9 mouse cellular contexts compared by ENCODE assay signal in genomic region chr15:79832064-79832900, GRCm38 (mm10). TPM values are rescaled to one million over a fixed set of nuclear protein-coding genes. Genes with fewer than 3 reads are reported as not detected.
A peak's percentile ranks its signal among the peaks of the same experiment; 100 is the strongest.
DNase-seq lines count a peak whose midpoint lies in the region; ATAC-seq and TF ChIP-seq lines count a peak whose summit lies in the region.
"Had no signal": no experiment of that assay in that cellular context is flagged by ENCODE, and none has a peak within 500 bp of the region (broad histone marks: within the 10 kb centered on the region; RNA-seq: fewer than 3 reads in every experiment).

No protein-coding gene starts in this region.

- TF ChIP-seq CTCF in bone marrow macrophage, adult 2 months (IDR thresholded peaks at IDR 0.05; ENCODE audit: low read depth, low read length), result peak; percentile 83
- TF ChIP-seq CTCF in embryonic fibroblast, embryonic 13.5 days (IDR thresholded peaks at IDR 0.05; ENCODE audit: borderline replicate concordance, insufficient read depth, low read length), result peak; percentile 77
- TF ChIP-seq CTCF in kidney, postnatal 0 days (IDR thresholded peaks at IDR 0.05; ENCODE audit: low read depth), result peak; percentile 92
- peak; percentile 93 for TF ChIP-seq CTCF in liver, postnatal 0 days (IDR thresholded peaks at IDR 0.05; ENCODE audit: low read depth)

- ATAC-seq in CD4-positive, CD25-positive, alpha-beta regulatory T cell, adult 4 months, result peak; percentile 47
- ATAC-seq in heart, embryonic 14.5 days (ENCODE audit: insufficient number of reproducible peaks, insufficient read depth, low FRiP score, low read depth), result no peak
- no peak for ATAC-seq in kidney, postnatal 0 days (replicated peaks; ENCODE audit: low FRiP score, low read depth)
- ATAC-seq in liver, postnatal 0 days, result no peak
- peak; percentile 52 for ATAC-seq in neutrophil, adult 5-6 weeks (ENCODE audit: extremely low read depth, insufficient number of reproducible peaks, low FRiP score, poor library complexity, severe bottlenecking)

- peak overlapping the region; percentile 80 for H3K4me2 ChIP-seq in heart, embryonic 14.5 days (ENCODE audit: low read length)
- H3K4me2 ChIP-seq in kidney, postnatal 0 days (ENCODE audit: low read length), result peak overlapping the region; percentile 98
- H3K4me2 ChIP-seq in liver, postnatal 0 days (ENCODE audit: low read depth, low read length), result peak overlapping the region; percentile 91

- no peak overlapping the region for H3K27ac ChIP-seq in bone marrow macrophage, adult 2 months (ENCODE audit: insufficient read depth, low read depth, low read length)
- H3K27ac ChIP-seq in embryonic fibroblast, embryonic 13.5 days (ENCODE audit: insufficient read depth, low read length), result 0 out of 2 replicates have a peak overlapping the region, but pooled peaks have one; percentile 81
- peak overlapping the region; percentile 91 to 94 for H3K27ac ChIP-seq in heart, embryonic 14.5 days (replicated peaks in 1 of 2; ENCODE audit: control insufficient read depth in 1 of 2, insufficient read depth in 1 of 2, low read depth in 2 of 2, low read length in 2 of 2)
- 0 out of 2 replicates have a peak overlapping the region, but pooled peaks have one; percentile 92 for H3K27ac ChIP-seq in kidney, postnatal 0 days
- H3K27ac ChIP-seq in liver, postnatal 0 days (ENCODE audit: low read depth), result no peak overlapping the region

- no peaks in the 10 kb centered on the region for H3K9me3 ChIP-seq in heart, embryonic 14.5 days (ENCODE audit: control insufficient read depth, low read length)
- no peaks in the 10 kb centered on the region for H3K9me3 ChIP-seq in kidney, postnatal 0 days (replicated peaks; ENCODE audit: low read length)
- no peaks in the 10 kb centered on the region for H3K9me3 ChIP-seq in liver, postnatal 0 days (ENCODE audit: low read length)

- H3K36me3 ChIP-seq in heart, embryonic 14.5 days (ENCODE audit: control insufficient read depth, insufficient read depth, low read length), result peaks cover 24% of the 10 kb centered on the region
- peaks cover 12% of the 10 kb centered on the region; the same call in 1 of the 2 replicates for H3K36me3 ChIP-seq in kidney, postnatal 0 days (ENCODE audit: insufficient read depth, low read length)
- H3K36me3 ChIP-seq in liver, postnatal 0 days (replicated peaks; ENCODE audit: insufficient read depth, low read length), result no peaks in the 10 kb centered on the region

- peak overlapping the region; percentile 96 for H3K9ac ChIP-seq in heart, embryonic 14.5 days (ENCODE audit: low read length)
- peak overlapping the region; percentile 83; the same call in 1 of the 2 replicates for H3K9ac ChIP-seq in kidney, postnatal 0 days (ENCODE audit: low read depth, low read length)
- H3K9ac ChIP-seq in liver, postnatal 0 days (replicated peaks), result no peak overlapping the region

- DNase-seq in kidney, postnatal 0 days (ENCODE audit: low spot score), result peak; percentile 94
- DNase-seq in liver, postnatal 0 days, result peak; percentile 80
- peak; percentile 44 to 58 for DNase-seq in thymus, adult 18-20 months

- TF ChIP-seq POLR2A in bone marrow macrophage, adult 2 months (IDR thresholded peaks at IDR 0.05; ENCODE audit: borderline replicate concordance, low read depth, low read length), result no peak
- TF ChIP-seq POLR2A in embryonic fibroblast, embryonic 13.5 days (IDR thresholded peaks at IDR 0.05; ENCODE audit: low read depth, low read length), result no peak

- H3K4me1 ChIP-seq in bone marrow macrophage, adult 2 months (ENCODE audit: control insufficient read depth, insufficient read depth, low read length), result peaks cover 3% of the 10 kb centered on the region; the same call in 1 of the 2 replicates
- no peaks in the 10 kb centered on the region for H3K4me1 ChIP-seq in embryonic fibroblast, embryonic 13.5 days (ENCODE audit: control insufficient read depth, insufficient read depth, low read length)
- H3K4me1 ChIP-seq in heart, embryonic 14.5 days (ENCODE audit: control insufficient read depth in 2 of 2, insufficient read depth in 2 of 2, low read length in 2 of 2), result peaks cover 14 to 37% of the 10 kb centered on the region in 2 experiments
- peaks cover 22% of the 10 kb centered on the region for H3K4me1 ChIP-seq in kidney, postnatal 0 days (replicated peaks; ENCODE audit: insufficient read depth, low read length)
- H3K4me1 ChIP-seq in liver, postnatal 0 days (ENCODE audit: insufficient read depth), result peaks cover 4% of the 10 kb centered on the region; the same call in 1 of the 2 replicates

- no peak overlapping the region for H3K4me3 ChIP-seq in bone marrow macrophage, adult 2 months (ENCODE audit: insufficient read depth, low read length)
- peak overlapping the region; percentile 58 for H3K4me3 ChIP-seq in embryonic fibroblast, embryonic 13.5 days (ENCODE audit: insufficient read depth, low read length)
- peak overlapping the region; percentile 82 to 92 for H3K4me3 ChIP-seq in heart, embryonic 14.5 days (ENCODE audit: control insufficient read depth in 1 of 2, insufficient read depth in 1 of 2, low read depth in 1 of 2, low read length in 2 of 2)
- peak overlapping the region; percentile 88 for H3K4me3 ChIP-seq in kidney, postnatal 0 days (replicated peaks; ENCODE audit: low read depth, low read length)
- H3K4me3 ChIP-seq in liver, postnatal 0 days (ENCODE audit: low read depth, low read length), result 0 out of 2 replicates have a peak overlapping the region, but pooled peaks have one; percentile 74

- no peak for TF ChIP-seq EP300 in liver, postnatal 0 days (IDR thresholded peaks at IDR 0.05; ENCODE audit: low read depth)

- no peaks in the 10 kb centered on the region for H3K27me3 ChIP-seq in heart, embryonic 14.5 days (ENCODE audit: control insufficient read depth, insufficient read depth, low read length)
- no peaks in the 10 kb centered on the region for H3K27me3 ChIP-seq in kidney, postnatal 0 days (ENCODE audit: insufficient read depth, low read length)
- peaks cover 2% of the 10 kb centered on the region; the same call in 1 of the 2 replicates for H3K27me3 ChIP-seq in liver, postnatal 0 days (ENCODE audit: insufficient read depth, low read length)

- 30% methylated on average over 18 of the region's 18 CpGs for WGBS in heart, embryonic 14.5 days
- 36% methylated on average over 18 of the region's 18 CpGs for WGBS in kidney, postnatal 0 days
- 42% methylated on average over 18 of the region's 18 CpGs for WGBS in liver, postnatal 0 days (ENCODE audit: insufficient replicate concordance)

RNA-seq across cellular contexts. Expression of gene Npcd, which starts 1.8 kb away (rescaled TPM):
- polyA plus RNA-seq in CD4-positive, CD25-positive, alpha-beta regulatory T cell, adult 4 months (2017; shearing (Covaris generic)), result not detected
- polyA plus RNA-seq in bone marrow macrophage, adult 2 months (2012; ENCODE audit: insufficient read depth, insufficient read length, missing spikeins), result not detected in 2 replicates
- polyA plus RNA-seq in embryonic fibroblast, embryonic 13.5 days (2011; ENCODE audit: insufficient read length, low read depth, missing spikeins), result 1.0 TPM in 1 of 2 replicates, not detected in the other
- 0.54 TPM in 1 of 2 replicates, not detected in the other for polyA plus RNA-seq in heart, embryonic 14.5 days (2014; fragmentation: Nextera tagmentation; extraction: Ambion mirVana)
- polyA plus RNA-seq in kidney, postnatal 0 days (2015; fragmentation: Nextera tagmentation; extraction: Ambion mirVana), result 0.28 TPM in 1 of 2 replicates, not detected in the other
- not detected in 2 replicates for polyA plus RNA-seq in liver, postnatal 0 days (2015; fragmentation: Nextera tagmentation; extraction: Ambion mirVana)
- total RNA-seq in neutrophil, adult 5-6 weeks (2017), result not detected in 2 replicates
- polyA plus RNA-seq: large intestine, adult 2 months had no signal

RNA-seq across cellular contexts. Expression of gene Cbx6, which starts 2.2 kb away (rescaled TPM):
- polyA plus RNA-seq in CD4-positive, CD25-positive, alpha-beta regulatory T cell, adult 4 months (2017; shearing (Covaris generic)), result 10 to 100 TPM in 1 of 2 experiments, 1 to 10 TPM in 1; 9.2 to 14.5 TPM
- polyA plus RNA-seq in bone marrow macrophage, adult 2 months (2012; ENCODE audit: insufficient read depth, insufficient read length, missing spikeins), result 7.4 and 7.9 TPM in 2 replicates
- polyA plus RNA-seq in embryonic fibroblast, embryonic 13.5 days (2011; ENCODE audit: insufficient read length, low read depth, missing spikeins), result 63.7 and 89.0 TPM in 2 replicates
- polyA plus RNA-seq in heart, embryonic 14.5 days (2014; fragmentation: Nextera tagmentation; extraction: Ambion mirVana), result 23.1 and 33.0 TPM in 2 replicates
- 39.0 and 46.6 TPM in 2 replicates for polyA plus RNA-seq in kidney, postnatal 0 days (2015; fragmentation: Nextera tagmentation; extraction: Ambion mirVana)
- polyA plus RNA-seq in liver, postnatal 0 days (2015; fragmentation: Nextera tagmentation; extraction: Ambion mirVana), result 3.9 and 4.4 TPM in 2 replicates
- 11.3 and 12.0 TPM in 2 replicates for total RNA-seq in neutrophil, adult 5-6 weeks (2017)

RNA-seq across cellular contexts. Expression of gene Nptxr, which starts 27.7 kb away (rescaled TPM):
- under 1 TPM in 1 of 2 experiments, not detected in 1; 0.42 TPM for polyA plus RNA-seq in CD4-positive, CD25-positive, alpha-beta regulatory T cell, adult 4 months (2017; shearing (Covaris generic))
- 3.1 and 4.5 TPM in 2 replicates for polyA plus RNA-seq in bone marrow macrophage, adult 2 months (2012; ENCODE audit: insufficient read depth, insufficient read length, missing spikeins)
- 7.5 and 9.7 TPM in 2 replicates for polyA plus RNA-seq in embryonic fibroblast, embryonic 13.5 days (2011; ENCODE audit: insufficient read length, low read depth, missing spikeins)
- 0.70 and 1.3 TPM in 2 replicates for polyA plus RNA-seq in heart, embryonic 14.5 days (2014; fragmentation: Nextera tagmentation; extraction: Ambion mirVana)
- polyA plus RNA-seq in kidney, postnatal 0 days (2015; fragmentation: Nextera tagmentation; extraction: Ambion mirVana), result 1.1 and 1.4 TPM in 2 replicates
- polyA plus RNA-seq in liver, postnatal 0 days (2015; fragmentation: Nextera tagmentation; extraction: Ambion mirVana), result 0.09 and 0.13 TPM in 2 replicates
- 0.12 TPM in 2 replicates for total RNA-seq in neutrophil, adult 5-6 weeks (2017)

RNA-seq across cellular contexts. Expression of gene Dnal4, which starts 54.6 kb away (rescaled TPM):
- polyA plus RNA-seq in CD4-positive, CD25-positive, alpha-beta regulatory T cell, adult 4 months (2017; shearing (Covaris generic)), result 10 to 100 TPM in 1 of 2 experiments, 1 to 10 TPM in 1; 6.9 to 10.4 TPM
- polyA plus RNA-seq in bone marrow macrophage, adult 2 months (2012; ENCODE audit: insufficient read depth, insufficient read length, missing spikeins), result 23.9 and 26.0 TPM in 2 replicates
- 20.9 and 25.2 TPM in 2 replicates for polyA plus RNA-seq in embryonic fibroblast, embryonic 13.5 days (2011; ENCODE audit: insufficient read length, low read depth, missing spikeins)
- polyA plus RNA-seq in heart, embryonic 14.5 days (2014; fragmentation: Nextera tagmentation; extraction: Ambion mirVana), result 36.0 and 40.9 TPM in 2 replicates
- 59.3 and 61.8 TPM in 2 replicates for polyA plus RNA-seq in kidney, postnatal 0 days (2015; fragmentation: Nextera tagmentation; extraction: Ambion mirVana)
- polyA plus RNA-seq in liver, postnatal 0 days (2015; fragmentation: Nextera tagmentation; extraction: Ambion mirVana), result 9.7 and 10.2 TPM in 2 replicates
- total RNA-seq in neutrophil, adult 5-6 weeks (2017), result 11.6 and 12.2 TPM in 2 replicates

RNA-seq across cellular contexts. Expression of gene Apobec3, which starts 59.2 kb away (rescaled TPM):
- 100 to 1,000 TPM; 560 to 705 TPM for polyA plus RNA-seq in CD4-positive, CD25-positive, alpha-beta regulatory T cell, adult 4 months (2017; shearing (Covaris generic))
- polyA plus RNA-seq in bone marrow macrophage, adult 2 months (2012; ENCODE audit: insufficient read depth, insufficient read length, missing spikeins), result 179 and 198 TPM in 2 replicates
- polyA plus RNA-seq in embryonic fibroblast, embryonic 13.5 days (2011; ENCODE audit: insufficient read length, low read depth, missing spikeins), result 19.7 and 35.3 TPM in 2 replicates
- 12.9 and 13.3 TPM in 2 replicates for polyA plus RNA-seq in heart, embryonic 14.5 days (2014; fragmentation: Nextera tagmentation; extraction: Ambion mirVana)
- polyA plus RNA-seq in kidney, postnatal 0 days (2015; fragmentation: Nextera tagmentation; extraction: Ambion mirVana), result 26.1 and 26.4 TPM in 2 replicates
- 34.6 and 38.1 TPM in 2 replicates for polyA plus RNA-seq in liver, postnatal 0 days (2015; fragmentation: Nextera tagmentation; extraction: Ambion mirVana)
- total RNA-seq in neutrophil, adult 5-6 weeks (2017), result 473 and 531 TPM in 2 replicates

Comparison
In these comparisons a context has a peak if more than half of its experiments do, and no peak if none do; other contexts are left out.
1. ATAC-seq: peak in CD4-positive, CD25-positive, alpha-beta regulatory T cell, adult 4 months (single experiment) and neutrophil, adult 5-6 weeks (single experiment); none in heart, embryonic 14.5 days (single experiment), kidney, postnatal 0 days (single experiment) and liver, postnatal 0 days (single experiment).
2. H3K27ac ChIP-seq: peak in embryonic fibroblast, embryonic 13.5 days (single experiment), heart, embryonic 14.5 days (2 of 2) and kidney, postnatal 0 days (single experiment); none in bone marrow macrophage, adult 2 months (single experiment) and liver, postnatal 0 days (single experiment).
3. Peak in every context shown above with its lines, with median percentiles within 50 percentile points of each other: CTCF ChIP-seq, H3K4me2 ChIP-seq and DNase-seq.